Mouse (Mus musculus) stomach, postnatal 0 days (tissue): ENCODE measurements around the gene Clcn6.

Experiments used
- CTCF ChIP-seq: IDR thresholded peaks from 2 replicates; pipeline ENCODE4 v1.5.1; 2016; ENCODE audit warnings: antibody characterized with exemption, low read depth, mild to moderate bottlenecking, moderate library complexity
- EP300 ChIP-seq: optimal IDR thresholded peaks from 2 replicates; pipeline ENCODE3; 2016; ENCODE audit warnings: antibody characterized with exemption

- TF ChIP-seq CTCF = no peak
- TF ChIP-seq EP300 = no peak
Measured at GRCm38 (mm10) chr4:148067346-148067745, 28.7 kb upstream of the Clcn6 start.
